Mouse (Mus musculus) layer of hippocampus, postnatal 25 days (tissue): ENCODE data around the gene Klf3. TPM values are rescaled to one million over a fixed set of nuclear protein-coding genes. Genes with fewer than 3 reads are reported as not detected.

Source experiments
- DNase-seq, 2 experiments: peaks; one replicate each; pipeline ENCODE4 v3.0.0; 2022; ENCODE audit warnings: mixed read lengths in 2 of 2, low spot score in 1 of 2; ENCODE audit errors: extremely low spot score in 1 of 2
- total RNA-seq, 2 experiments: library from RNA; stranded (reverse); gene quantifications; 2 replicates each; pipeline ENCODE4 v1.2.3; 2021

Klf3 gene
- total RNA-seq, 2 experiments from 2014 or later: 50.0 to 56.1 TPM

- DNase-seq: no peak
Measured at GRCm38 (mm10) chr5:64830773-64831172, 27.6 kb downstream of the Klf3 start.

GRCm38 (mm10) chr5:64833410-64833809 is 30.2 kb downstream of the Klf3 start:
- DNase-seq: no peak

- no peak for DNase-seq
Measured at GRCm38 (mm10) chr5:64834213-64834612, 31.0 kb downstream of the Klf3 start.

GRCm38 (mm10) chr5:64835295-64835694 is 32.1 kb downstream of the Klf3 start:
- DNase-seq: no peak

- DNase-seq: no peak
Measured at GRCm38 (mm10) chr5:64839016-64839599, 35.9 kb downstream of the Klf3 start.

GRCm38 (mm10) chr5:64840087-64840486 is 36.9 kb downstream of the Klf3 start:
- DNase-seq: no peak

- DNase-seq: no peak
Measured at GRCm38 (mm10) chr5:64844622-64845021, 41.4 kb downstream of the Klf3 start.

- no peak for DNase-seq
Measured at GRCm38 (mm10) chr5:64847305-64847704, 44.1 kb downstream of the Klf3 start.

- no peak for DNase-seq
Measured at GRCm38 (mm10) chr5:64849892-64850291, 46.7 kb downstream of the Klf3 start.

GRCm38 (mm10) chr5:64852656-64853398 is 49.6 kb downstream of the Klf3 start:
- DNase-seq: no peak

- DNase-seq: no peak
Measured at GRCm38 (mm10) chr5:64853421-64853820, 50.2 kb downstream of the Klf3 start.

- DNase-seq: no peak
Measured at GRCm38 (mm10) chr5:64855199-64855598, 52.0 kb downstream of the Klf3 start.

- no peak for DNase-seq
Measured at GRCm38 (mm10) chr5:64860900-64861470, 57.8 kb downstream of the Klf3 start.

GRCm38 (mm10) chr5:64861471-64862199 is 58.4 kb downstream of the Klf3 start:
- DNase-seq: no peak

- peak; percentile 13 to 47 for DNase-seq
Measured at GRCm38 (mm10) chr5:64862269-64862668, 59.1 kb downstream of the Klf3 start.

GRCm38 (mm10) chr5:64864699-64865108 is 61.5 kb downstream of the Klf3 start:
- DNase-seq: no peak

GRCm38 (mm10) chr5:64865219-64865964 is 62.2 kb downstream of the Klf3 start:
- DNase-seq: no peak

GRCm38 (mm10) chr5:64866331-64867050 is 63.3 kb downstream of the Klf3 start:
- peak; percentile 56 to 94 for DNase-seq

GRCm38 (mm10) chr5:64867124-64867523 is 63.9 kb downstream of the Klf3 start:
- DNase-seq: no peak

- no peak for DNase-seq
Measured at GRCm38 (mm10) chr5:64867551-64867950, 64.4 kb downstream of the Klf3 start.
